Mouse (Mus musculus): ENCODE measurements around the gene Tekt4. TPM values are rescaled to one million over a fixed set of nuclear protein-coding genes. Genes with fewer than 3 reads are reported as not detected.

Gene Tekt4
- total RNA-seq (2014; rRNA removed; ENCODE audit: low replicate concordance) (1.3 TPM in 1 of 2 replicates, not detected in the other), polyA plus RNA-seq (2015; fragmentation: Nextera tagmentation; extraction: Ambion mirVana) (0.23 and 1.1 TPM in 2 replicates)

GRCm38 (mm10) chr17:25454272-25454671 is at the start of gene Tekt4:
Gene Tekt4, plus strand, starts transcription at chr17:25454615.
- DNase-seq (ENCODE audit: low spot score) (no peak), ATAC-seq (ENCODE audit: insufficient read depth, low read depth) (no peak)
- Histone ChIP-seq H3K27me3 (ENCODE audit: control insufficient read depth, insufficient read depth, low read length) (no peaks in the 10 kb centered on the region), H3K4me1 (ENCODE audit: control insufficient read depth, insufficient read depth) (no peaks in the 10 kb centered on the region), H3K9ac (replicated peaks; ENCODE audit: low read depth, low read length) (no peak within 1 kb of the TSS), H3K4me3 (ENCODE audit: low read depth, low read length) (no peak within 1 kb of the TSS), H3K27ac (ENCODE audit: low read depth) (no peak within 1 kb of the TSS), H3K9me3 (replicated peaks; ENCODE audit: control insufficient read depth, low read length) (no peaks in the 10 kb centered on the region), H3K4me2 (ENCODE audit: low read depth, low read length) (no peak within 1 kb of the TSS), H3K36me3 (replicated peaks; ENCODE audit: control insufficient read depth, insufficient read depth, low read length) (no peaks in the 10 kb centered on the region)
- TF ChIP-seq CTCF (IDR thresholded peaks at IDR 0.05; ENCODE audit: low read depth) (no peak), EP300 (IDR thresholded peaks at IDR 0.05; ENCODE audit: low read depth) (no peak)
- 32% methylated on average over 2 of the region's 2 CpGs for WGBS

- no peak overlapping the region for H3K4me2 ChIP-seq (ENCODE audit: low read depth, low read length)
- H3K9ac ChIP-seq (replicated peaks; ENCODE audit: low read depth, low read length) = no peak overlapping the region
- TF ChIP-seq CTCF (IDR thresholded peaks at IDR 0.05; ENCODE audit: low read depth) (no peak), EP300 (IDR thresholded peaks at IDR 0.05; ENCODE audit: low read depth) (no peak)
- no peaks in the 10 kb centered on the region for H3K27me3 ChIP-seq (ENCODE audit: control insufficient read depth, insufficient read depth, low read length)
- no peak overlapping the region for H3K27ac ChIP-seq (ENCODE audit: low read depth)
- no peak for DNase-seq (ENCODE audit: low spot score)
- H3K9me3 ChIP-seq (replicated peaks; ENCODE audit: control insufficient read depth, low read length) = no peaks in the 10 kb centered on the region
- peak; percentile 64 for ATAC-seq (ENCODE audit: insufficient read depth, low read depth)
- no peak overlapping the region for H3K4me3 ChIP-seq (ENCODE audit: low read depth, low read length)
- peaks cover 26% of the 10 kb centered on the region for H3K4me1 ChIP-seq (ENCODE audit: control insufficient read depth, insufficient read depth)
- no peaks in the 10 kb centered on the region for H3K36me3 ChIP-seq (replicated peaks; ENCODE audit: control insufficient read depth, insufficient read depth, low read length)
- 5% methylated on average over 10 of the region's 10 CpGs for WGBS
Measured at GRCm38 (mm10) chr17:25405224-25405895, 49.1 kb upstream of the Tekt4 start.

GRCm38 (mm10) chr17:25406011-25406441 is 48.4 kb upstream of the Tekt4 start:
- peak; percentile 38 for TF ChIP-seq CTCF (IDR thresholded peaks at IDR 0.05; ENCODE audit: low read depth)
- no peak for TF ChIP-seq EP300 (IDR thresholded peaks at IDR 0.05; ENCODE audit: low read depth)
- DNase-seq (ENCODE audit: low spot score) = no peak
- Histone ChIP-seq H3K9ac (replicated peaks; ENCODE audit: low read depth, low read length) (no peak overlapping the region), H3K4me1 (ENCODE audit: control insufficient read depth, insufficient read depth) (peaks cover 31% of the 10 kb centered on the region), H3K4me2 (ENCODE audit: low read depth, low read length) (no peak overlapping the region), H3K27ac (ENCODE audit: low read depth) (no peak overlapping the region), H3K36me3 (replicated peaks; ENCODE audit: control insufficient read depth, insufficient read depth, low read length) (no peaks in the 10 kb centered on the region), H3K27me3 (ENCODE audit: control insufficient read depth, insufficient read depth, low read length) (no peaks in the 10 kb centered on the region), H3K4me3 (ENCODE audit: low read depth, low read length) (no peak overlapping the region), H3K9me3 (replicated peaks; ENCODE audit: control insufficient read depth, low read length) (no peaks in the 10 kb centered on the region)
- 27% methylated on average over 6 of the region's 6 CpGs for WGBS
- no peak for ATAC-seq (ENCODE audit: insufficient read depth, low read depth)

- WGBS = 73% methylated on average over 4 of the region's 4 CpGs
- ATAC-seq (ENCODE audit: insufficient read depth, low read depth) (no peak), DNase-seq (ENCODE audit: low spot score) (no peak)
- Histone ChIP-seq H3K27ac (ENCODE audit: low read depth) (0 out of 2 replicates have a peak overlapping the region, but pooled peaks have one; percentile 20), H3K4me2 (ENCODE audit: low read depth, low read length) (no peak overlapping the region), H3K4me3 (ENCODE audit: low read depth, low read length) (no peak overlapping the region), H3K9me3 (replicated peaks; ENCODE audit: control insufficient read depth, low read length) (no peaks in the 10 kb centered on the region), H3K27me3 (ENCODE audit: control insufficient read depth, insufficient read depth, low read length) (no peaks in the 10 kb centered on the region), H3K9ac (replicated peaks; ENCODE audit: low read depth, low read length) (no peak overlapping the region), H3K36me3 (replicated peaks; ENCODE audit: control insufficient read depth, insufficient read depth, low read length) (no peaks in the 10 kb centered on the region), H3K4me1 (ENCODE audit: control insufficient read depth, insufficient read depth) (peaks cover 31% of the 10 kb centered on the region)
- TF ChIP-seq EP300 (IDR thresholded peaks at IDR 0.05; ENCODE audit: low read depth) = no peak
- no peak for TF ChIP-seq CTCF (IDR thresholded peaks at IDR 0.05; ENCODE audit: low read depth)
Measured at GRCm38 (mm10) chr17:25407352-25407751, 47.1 kb upstream of the Tekt4 start.

GRCm38 (mm10) chr17:25408302-25408999 is 46.0 kb upstream of the Tekt4 start:
- no peaks in the 10 kb centered on the region for H3K9me3 ChIP-seq (replicated peaks; ENCODE audit: control insufficient read depth, low read length)
- no peak overlapping the region; the same call in 1 of the 2 replicates for H3K27ac ChIP-seq (ENCODE audit: low read depth)
- no peaks in the 10 kb centered on the region for H3K36me3 ChIP-seq (replicated peaks; ENCODE audit: control insufficient read depth, insufficient read depth, low read length)
- TF ChIP-seq CTCF (IDR thresholded peaks at IDR 0.05; ENCODE audit: low read depth) (no peak), EP300 (IDR thresholded peaks at IDR 0.05; ENCODE audit: low read depth) (no peak)
- 51% methylated on average over 7 of the region's 7 CpGs for WGBS
- ATAC-seq (ENCODE audit: insufficient read depth, low read depth) (no peak), DNase-seq (ENCODE audit: low spot score) (no peak)
- H3K4me2 ChIP-seq (ENCODE audit: low read depth, low read length) = no peak overlapping the region
- peaks cover 31% of the 10 kb centered on the region for H3K4me1 ChIP-seq (ENCODE audit: control insufficient read depth, insufficient read depth)
- no peaks in the 10 kb centered on the region for H3K27me3 ChIP-seq (ENCODE audit: control insufficient read depth, insufficient read depth, low read length)
- no peak overlapping the region for H3K9ac ChIP-seq (replicated peaks; ENCODE audit: low read depth, low read length)
- H3K4me3 ChIP-seq (ENCODE audit: low read depth, low read length) = no peak overlapping the region
